Mouse (Mus musculus) adrenal gland, adult 8-10 months (tissue): Measurements from ENCODE around the gene Haus3. TPM values are rescaled to one million over a fixed set of nuclear protein-coding genes. Genes with fewer than 3 reads are reported as not detected.

Source experiments
- DNase-seq: peaks from one replicate; pipeline ENCODE4 v3.0.0; 2022
- total RNA-seq, 4 experiments: library from RNA; stranded (reverse); gene quantifications; 2 replicates each; pipeline ENCODE4 v1.2.4; 2022

Haus3 gene
- total RNA-seq, 4 experiments from 2014 or later, result 6.5 to 7.8 (median 7.7) TPM

DNA sequence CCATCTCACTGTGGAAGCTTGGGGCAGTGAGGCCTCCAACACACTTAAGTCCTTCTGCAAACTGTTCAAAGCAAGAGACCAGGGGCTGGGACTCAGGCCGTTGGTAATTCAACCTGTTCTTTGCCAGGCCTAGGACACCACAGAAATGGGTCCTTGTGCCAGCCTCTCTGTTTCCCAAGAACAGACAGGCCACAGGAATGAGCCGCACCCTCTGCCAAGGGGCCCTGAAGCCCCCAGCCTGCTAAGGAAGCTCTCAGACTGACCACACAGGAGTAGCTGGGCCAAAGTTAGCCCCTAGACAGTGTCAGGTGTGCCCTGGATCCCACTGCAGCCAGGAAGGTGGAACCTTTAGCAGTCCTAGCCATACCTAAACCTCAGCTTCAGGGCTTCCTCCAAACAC is 17.1 kb upstream of the Haus3 start:
- peak; percentile 25 for DNase-seq

- DNase-seq, result no peak
Observed at GRCm38 (mm10) chr5:34185791-34186190, 16.5 kb upstream of the Haus3 start.

DNA sequence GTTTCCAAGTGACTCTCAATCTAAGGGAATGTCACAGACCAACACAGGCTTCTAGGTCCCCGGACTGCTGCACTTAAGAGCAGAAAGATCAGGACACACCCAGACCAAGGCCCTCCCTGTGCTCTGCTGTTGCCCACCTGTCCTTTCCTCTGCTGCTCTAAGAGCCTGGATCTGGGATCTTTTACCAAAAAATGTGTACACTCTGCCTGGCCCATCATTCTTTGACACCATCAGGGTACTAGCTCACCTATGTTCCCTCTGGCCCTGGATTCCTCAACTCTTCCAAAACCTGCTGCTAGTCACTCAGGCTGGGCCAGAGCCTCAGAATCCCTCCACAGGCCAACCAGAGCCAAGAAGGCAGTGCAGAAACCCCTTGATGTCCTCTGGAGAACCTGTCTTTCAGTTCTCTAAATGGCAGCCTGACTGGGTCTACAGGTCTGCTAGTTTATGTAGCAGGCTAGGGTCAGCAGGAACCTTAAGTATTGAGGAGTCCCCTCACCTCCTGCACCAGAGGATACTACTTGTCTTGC is 15.8 kb upstream of the Haus3 start:
- peak; percentile 2 for DNase-seq

DNA sequence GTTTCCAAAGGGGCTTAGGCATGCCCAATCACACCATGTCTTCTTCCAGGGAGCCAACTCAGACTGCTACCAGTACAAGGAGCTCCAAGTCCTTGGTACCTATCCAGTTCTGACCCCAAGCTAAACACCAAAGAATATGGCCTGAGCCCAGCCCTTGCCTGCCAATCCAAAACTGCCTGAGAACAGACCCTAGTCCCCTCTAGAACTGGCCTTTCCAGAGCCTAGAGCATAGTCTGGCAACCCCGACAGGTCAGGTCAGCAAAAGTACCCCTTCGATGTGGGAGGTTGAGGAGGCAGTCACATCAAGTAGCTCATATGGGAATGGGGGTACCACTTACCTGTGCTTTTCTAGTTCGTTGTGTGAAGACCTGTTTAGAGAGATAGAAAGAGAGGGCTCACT is 14.6 kb upstream of the Haus3 start:
- DNase-seq, result peak; percentile 4

DNA sequence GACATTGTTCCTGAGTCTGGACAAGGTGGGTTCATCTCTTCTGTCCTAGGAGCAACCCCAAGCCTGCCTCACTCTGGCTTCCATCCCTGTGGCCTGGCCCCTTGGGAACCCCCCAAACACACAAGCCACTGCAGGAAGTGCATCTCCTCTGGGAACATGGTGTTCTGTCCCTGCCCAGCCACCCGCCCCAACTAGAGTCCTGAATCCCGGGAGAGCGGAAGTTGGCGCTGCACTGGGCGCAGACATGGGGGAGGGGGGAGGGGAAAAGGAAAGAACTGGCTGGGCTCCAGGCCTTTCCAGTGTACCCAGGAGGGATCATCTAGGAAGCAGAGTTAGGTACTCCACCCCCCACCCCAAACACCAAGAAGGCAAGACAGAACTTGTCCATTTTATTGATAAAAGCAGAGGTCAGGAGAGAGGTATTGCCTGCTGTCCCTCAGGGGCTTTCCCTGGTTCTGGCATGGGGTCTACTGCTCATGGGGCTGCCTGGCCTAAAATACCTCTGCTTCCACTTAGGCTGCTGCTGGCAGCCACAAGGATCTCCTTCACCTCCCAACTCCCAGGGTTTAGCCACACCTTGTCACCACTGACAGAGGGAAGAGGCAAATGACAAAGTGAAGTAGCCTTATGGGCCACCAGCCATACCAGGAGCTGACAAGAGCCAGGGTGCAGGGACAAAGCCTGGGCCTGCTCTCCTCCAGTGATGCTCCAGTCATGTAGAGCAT is 14.0 kb upstream of the Haus3 start:
- peak; percentile 64 for DNase-seq

DNA sequence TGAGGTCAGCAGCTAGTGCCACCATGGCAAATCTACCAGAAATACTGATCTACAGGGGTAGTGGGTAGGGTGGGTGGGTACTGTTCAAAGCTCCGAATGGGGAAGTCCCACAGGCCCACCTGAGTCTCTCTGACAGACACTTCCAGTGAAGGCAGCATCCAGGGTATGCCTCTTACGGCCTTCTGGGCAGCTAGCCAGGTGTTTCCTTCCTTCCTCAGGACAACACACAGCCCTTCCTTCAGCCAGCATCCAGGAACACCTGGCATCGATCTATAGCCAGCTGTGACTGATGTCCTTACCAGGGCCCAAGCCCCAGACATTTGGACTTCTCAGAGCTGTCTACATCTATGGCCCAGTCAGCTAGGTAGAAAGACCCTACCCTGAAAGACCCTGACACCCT is 13.2 kb upstream of the Haus3 start:
- DNase-seq, result no peak

- DNase-seq, result no peak
Observed at GRCm38 (mm10) chr5:34177821-34178220, 8.5 kb upstream of the Haus3 start.

DNA sequence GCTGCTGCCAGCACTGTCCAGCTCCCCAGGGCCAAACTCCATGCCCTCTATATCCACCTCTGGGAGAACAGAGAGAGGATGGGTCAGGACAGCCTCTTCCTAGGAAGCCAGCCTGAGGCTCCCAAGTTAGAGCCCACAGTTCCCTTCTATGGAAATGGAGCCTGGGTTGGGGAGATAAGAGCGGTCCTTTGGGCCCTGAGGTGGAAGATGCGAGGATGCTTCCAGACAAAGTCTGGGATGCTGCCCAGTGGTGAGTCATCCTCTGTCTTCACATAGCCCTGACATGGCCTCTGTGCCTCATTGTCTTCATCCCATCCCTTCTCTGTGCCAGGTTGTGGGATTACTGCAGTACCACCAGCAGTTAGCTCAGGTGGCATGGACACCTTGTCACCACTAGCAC is 7.8 kb upstream of the Haus3 start:
- no peak for DNase-seq

- DNase-seq, result no peak
Observed at GRCm38 (mm10) chr5:34176691-34177090, 7.4 kb upstream of the Haus3 start.

GRCm38 (mm10) chr5:34175403-34175694 is 6.0 kb upstream of the Haus3 start:
- DNase-seq, result no peak

- no peak for DNase-seq
Observed at GRCm38 (mm10) chr5:34174550-34175402, 5.4 kb upstream of the Haus3 start.

DNA sequence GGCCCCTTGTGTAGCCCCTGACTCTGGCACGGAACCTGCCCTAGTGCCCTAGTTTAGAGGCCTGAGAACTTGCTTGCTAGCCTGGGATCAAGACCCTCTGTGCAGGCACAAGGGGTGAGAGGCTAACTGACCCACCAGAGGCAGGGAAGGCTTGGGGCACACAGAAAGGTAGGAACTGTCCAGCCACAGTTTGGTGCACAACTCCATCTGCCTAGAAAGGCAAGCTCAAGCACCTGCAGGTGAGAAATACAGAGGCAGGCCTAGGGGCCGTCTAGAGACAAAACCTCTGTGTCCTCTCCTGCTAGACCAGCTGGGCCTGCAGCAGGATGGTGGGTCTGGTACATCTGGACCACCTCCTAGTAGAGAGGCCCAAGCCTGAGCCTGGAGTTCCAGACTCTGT is 4.7 kb upstream of the Haus3 start:
- no peak for DNase-seq

GRCm38 (mm10) chr5:34170726-34171125 is 1.4 kb upstream of the Haus3 start:
- no peak for DNase-seq

- no peak for DNase-seq
Observed at GRCm38 (mm10) chr5:34169954-34170353, 627 bp upstream of the Haus3 start.

DNA sequence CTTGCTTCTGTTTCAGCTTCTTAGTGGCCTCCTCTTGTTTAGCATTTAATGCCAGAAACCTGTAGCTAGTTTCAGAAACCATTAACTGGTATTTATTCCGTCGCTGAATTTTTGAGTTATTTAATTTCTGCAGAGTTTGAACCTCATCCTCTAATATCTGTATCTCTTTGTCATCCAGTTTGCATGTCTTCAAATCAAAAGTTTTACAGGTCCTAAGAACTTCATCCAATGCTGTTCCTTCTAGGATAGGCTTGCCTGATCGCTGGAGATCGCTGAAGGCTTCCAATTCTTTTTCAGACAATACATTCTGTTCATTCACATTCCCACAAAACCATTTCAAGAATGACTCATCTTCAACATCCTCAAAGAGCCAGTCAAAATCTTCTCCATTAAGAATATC is 1.5 kb downstream of the Haus3 start:
- no peak for DNase-seq

- DNase-seq, result no peak
Observed at GRCm38 (mm10) chr5:34165793-34166192, 3.5 kb downstream of the Haus3 start.

- DNase-seq, result no peak
Observed at GRCm38 (mm10) chr5:34148476-34148875, 20.9 kb downstream of the Haus3 start.

GRCm38 (mm10) chr5:34147554-34147953 is 21.8 kb downstream of the Haus3 start:
- no peak for DNase-seq

DNA sequence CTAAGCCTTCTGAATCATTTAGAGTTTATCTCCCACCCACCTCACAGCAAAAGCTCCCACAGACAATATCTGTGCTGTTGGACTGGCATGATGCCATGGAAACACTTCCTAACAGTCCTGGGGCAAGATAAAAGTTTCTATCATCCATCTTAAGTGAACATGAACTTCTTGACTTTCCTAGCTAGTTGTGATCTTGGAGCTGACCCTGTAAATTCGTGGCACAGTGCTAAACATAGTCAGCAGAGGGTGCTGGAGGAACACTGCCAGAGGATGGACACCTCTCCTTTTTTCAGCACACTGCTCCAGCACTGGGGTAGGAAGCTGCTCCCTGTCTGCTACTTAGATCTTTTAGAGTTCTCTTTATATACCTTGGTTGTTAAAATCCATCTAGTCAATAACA is 29.6 kb downstream of the Haus3 start:
- peak; percentile 4 for DNase-seq

DNA sequence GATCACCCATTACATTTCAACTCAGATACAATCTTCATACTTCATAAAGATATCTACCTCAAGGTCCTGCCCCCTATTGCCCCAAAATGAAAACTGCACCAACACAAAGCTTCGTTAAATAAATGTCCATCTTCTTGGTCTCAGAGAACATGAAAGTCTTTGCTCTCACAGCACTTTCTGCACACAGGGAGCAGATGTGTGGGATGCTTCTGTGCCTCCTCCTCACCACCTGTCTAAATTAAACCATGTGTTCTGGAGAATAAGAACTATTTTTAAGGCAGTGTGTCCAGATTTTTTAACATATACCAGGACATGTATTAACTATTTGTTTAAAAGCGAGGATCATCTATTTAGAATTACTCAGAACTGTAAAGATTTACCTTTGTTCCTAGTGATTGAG is 36.6 kb downstream of the Haus3 start:
- DNase-seq, result no peak

GRCm38 (mm10) chr5:34124131-34124530 is 45.2 kb downstream of the Haus3 start:
- DNase-seq, result no peak

- DNase-seq, result no peak
Observed at GRCm38 (mm10) chr5:34119121-34119856, 50.0 kb downstream of the Haus3 start.

GRCm38 (mm10) chr5:34105681-34106080 is 63.6 kb downstream of the Haus3 start:
- DNase-seq, result peak; percentile 28
